Mouse (Mus musculus) CH12F3 (cell line): ENCODE data around the gene Smpdl3b.
"Not testable (repeated sequence)": the region's sequence is repeated elsewhere in the genome, so short reads cannot be mapped to it uniquely, and the experiment has no call there.

Experiments
- in situ Hi-C: fragments of 300-500 bp; cut with MboI; formaldehyde crosslinking; loops from 2 replicates; pipeline ENCODE4 v1.14.3; 2020; ENCODE audit warnings: low sequenced_read_pairs

Smpdl3b gene

GRCm38 (mm10) chr4:132756974-132757373 is at the start of gene Smpdl3b:
Gene Smpdl3b (minus strand): TSS chr4:132757252.
- in situ Hi-C loops = no loop called here

GRCm38 (mm10) chr4:132806620-132807191 is 49.7 kb upstream of the Smpdl3b start:
- in situ Hi-C loops = no loop called here

- in situ Hi-C loops = no loop called here
Observed at GRCm38 (mm10) chr4:132805599-132806197, 48.6 kb upstream of the Smpdl3b start.

GRCm38 (mm10) chr4:132805146-132805545 is 48.1 kb upstream of the Smpdl3b start:
- in situ Hi-C loops = no loop called here

GRCm38 (mm10) chr4:132804331-132804730 is 47.3 kb upstream of the Smpdl3b start:
- in situ Hi-C loops = no loop called here

GRCm38 (mm10) chr4:132803876-132804275 is 46.8 kb upstream of the Smpdl3b start:
- in situ Hi-C loops = no loop called here

- in situ Hi-C loops = no loop called here
Observed at GRCm38 (mm10) chr4:132803212-132803611, 46.2 kb upstream of the Smpdl3b start.

GRCm38 (mm10) chr4:132802171-132802637 is 45.2 kb upstream of the Smpdl3b start:
- in situ Hi-C loops = no loop called here

GRCm38 (mm10) chr4:132801176-132802077 is 44.4 kb upstream of the Smpdl3b start:
- in situ Hi-C loops = no loop called here

GRCm38 (mm10) chr4:132799845-132800244 is 42.8 kb upstream of the Smpdl3b start:
- in situ Hi-C loops = no loop called here

GRCm38 (mm10) chr4:132798666-132799065 is 41.6 kb upstream of the Smpdl3b start:
- in situ Hi-C loops = not testable (repeated sequence)

- in situ Hi-C loops = no loop called here
Observed at GRCm38 (mm10) chr4:132798028-132798427, 41.0 kb upstream of the Smpdl3b start.

GRCm38 (mm10) chr4:132797461-132797860 is 40.4 kb upstream of the Smpdl3b start:
- in situ Hi-C loops = no loop called here

- in situ Hi-C loops = no loop called here
Observed at GRCm38 (mm10) chr4:132796196-132796886, 39.3 kb upstream of the Smpdl3b start, which contains the start of gene Themis2. Gene Themis2 (minus strand): TSS chr4:132796387.

GRCm38 (mm10) chr4:132795171-132795570 is 38.1 kb upstream of the Smpdl3b start:
- in situ Hi-C loops = no loop called here

GRCm38 (mm10) chr4:132794760-132795159 is 37.7 kb upstream of the Smpdl3b start:
- in situ Hi-C loops = no loop called here

GRCm38 (mm10) chr4:132794028-132794427 is 37.0 kb upstream of the Smpdl3b start:
- in situ Hi-C loops = no loop called here

GRCm38 (mm10) chr4:132793322-132794004 is 36.4 kb upstream of the Smpdl3b start:
- in situ Hi-C loops = not testable (repeated sequence)

GRCm38 (mm10) chr4:132789731-132790130 is 32.7 kb upstream of the Smpdl3b start:
- in situ Hi-C loops = no loop called here

GRCm38 (mm10) chr4:132785228-132785627 is 28.2 kb upstream of the Smpdl3b start:
- in situ Hi-C loops = no loop called here
